Mouse (Mus musculus) monocyte, adult 2 months (primary cell): Measurements from ENCODE around the gene Kcnj6.
"Not testable (repeated sequence)": the region's sequence is repeated elsewhere in the genome, so short reads cannot be mapped to it uniquely, and the experiment has no call there.

Experiments used
- DNase-seq, 2 experiments: peaks; one replicate each; pipeline ENCODE4 v3.0.0; 2022; ENCODE audit warnings: low spot score in 2 of 2, low read depth in 1 of 2

Gene Kcnj6

DNA sequence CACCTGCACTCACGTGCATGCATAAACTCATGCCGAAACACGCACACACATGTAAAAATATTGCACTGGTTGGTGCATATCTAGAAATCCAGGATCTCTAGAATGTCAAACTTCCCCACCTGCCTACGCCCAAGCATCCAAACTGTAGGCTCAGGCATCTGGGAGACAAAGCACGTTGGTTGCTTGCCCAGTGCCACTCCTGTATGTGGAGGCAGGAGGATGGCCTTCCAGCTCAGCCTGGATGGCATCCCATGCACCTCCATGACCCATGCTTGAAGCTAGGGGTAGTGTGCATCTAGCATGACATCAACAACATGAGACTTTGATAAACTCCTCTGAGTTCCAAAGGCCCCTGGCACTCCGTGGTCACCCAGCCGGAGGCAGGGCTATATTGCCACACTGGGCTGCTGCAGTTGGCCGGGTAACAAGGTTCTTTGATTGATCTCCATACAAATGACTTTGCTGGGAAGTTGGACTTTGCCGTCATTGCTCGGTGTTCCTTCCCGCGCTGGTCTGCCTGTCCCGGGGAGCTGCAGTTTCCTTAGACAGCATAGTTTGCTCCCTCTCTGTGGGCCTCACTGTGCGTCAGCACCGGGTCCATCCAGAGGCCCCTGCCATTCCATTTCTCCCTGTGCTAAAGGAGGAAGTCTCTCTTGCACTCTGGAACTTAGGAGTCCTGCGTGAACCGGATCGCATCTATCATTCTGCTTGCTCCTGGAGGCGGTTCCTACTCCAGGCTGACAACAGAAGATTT lies 144.9 kb downstream of the Kcnj6 start:
- no peak for DNase-seq

DNA sequence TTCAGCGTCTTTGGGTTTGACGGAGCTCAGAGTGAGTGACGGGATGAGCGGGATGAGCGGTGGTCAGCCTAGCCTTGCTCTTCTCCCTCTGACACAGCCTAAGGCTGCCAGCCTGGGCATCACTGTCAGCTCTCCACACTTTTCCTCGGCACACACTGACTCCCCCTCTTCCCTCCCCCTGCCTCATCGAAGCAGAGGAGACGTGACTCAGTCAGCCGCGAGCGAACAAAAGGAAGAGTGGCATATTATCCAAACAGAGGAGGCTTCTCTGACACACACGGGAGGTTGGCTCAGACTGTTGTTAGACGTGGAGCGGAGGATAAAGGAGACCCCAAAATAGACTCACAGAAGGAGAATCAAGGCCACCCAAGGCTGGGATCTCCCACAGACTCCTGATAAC lies 147.1 kb downstream of the Kcnj6 start:
- no peak for DNase-seq

DNA sequence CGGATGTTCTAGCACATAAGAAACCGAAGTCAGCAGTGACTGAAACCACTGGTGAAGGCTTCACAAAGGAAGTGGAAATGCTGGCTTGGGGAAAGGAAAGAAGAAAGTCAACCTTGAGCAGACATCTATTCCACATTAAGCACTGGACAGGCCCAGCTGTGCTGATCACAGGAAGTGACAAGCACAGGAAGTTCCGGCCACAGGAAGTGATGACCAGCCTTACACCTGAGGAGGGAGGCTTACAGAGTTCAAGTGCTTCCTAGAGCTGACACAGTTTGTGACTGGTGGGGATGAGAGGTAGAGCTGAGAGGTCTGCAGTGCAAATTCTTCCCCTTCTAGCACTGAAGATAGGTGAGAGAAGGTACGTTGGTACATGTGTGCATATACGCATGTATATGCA lies 151.5 kb downstream of the Kcnj6 start:
- DNase-seq: no peak

DNA sequence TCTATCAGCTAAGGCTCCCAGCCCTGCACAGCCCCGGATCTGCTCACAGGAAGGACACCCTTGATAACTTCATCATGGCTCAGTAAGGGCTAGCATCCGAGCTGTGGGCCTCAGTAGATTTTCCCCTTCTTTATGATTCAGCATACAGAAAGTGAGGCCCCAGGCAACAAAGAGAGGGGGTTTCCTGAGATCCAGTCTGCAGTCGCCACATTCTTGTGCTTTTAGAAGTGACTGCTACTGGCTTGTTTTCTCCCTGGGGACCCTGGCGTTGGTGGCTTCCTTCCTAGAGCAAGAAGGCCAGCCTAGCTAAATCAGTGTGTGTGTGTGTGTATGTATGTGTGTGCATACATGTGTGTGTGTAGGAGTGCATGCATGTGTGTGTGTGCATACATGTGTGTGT lies 152.7 kb downstream of the Kcnj6 start:
- no peak for DNase-seq

DNA sequence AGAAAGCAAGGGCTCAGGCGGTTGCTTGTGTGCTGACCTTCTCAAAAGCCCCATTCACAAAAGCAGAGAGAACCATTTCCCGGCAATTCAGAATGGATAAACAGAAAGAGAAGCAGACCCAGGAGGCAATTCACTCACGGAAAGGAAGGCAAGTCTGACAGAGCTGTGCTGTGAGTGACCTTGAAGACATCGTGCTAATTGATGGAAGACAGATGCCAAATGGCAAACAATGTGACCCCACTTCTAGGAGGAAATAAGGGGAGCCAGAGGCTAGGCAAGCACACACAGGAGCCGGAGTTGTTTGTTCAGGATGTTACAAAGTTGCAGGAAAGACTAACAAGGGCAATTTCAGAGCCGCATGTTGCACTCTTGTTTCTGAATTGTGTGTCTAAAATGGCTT lies 158.1 kb downstream of the Kcnj6 start:
- DNase-seq: no peak

DNA sequence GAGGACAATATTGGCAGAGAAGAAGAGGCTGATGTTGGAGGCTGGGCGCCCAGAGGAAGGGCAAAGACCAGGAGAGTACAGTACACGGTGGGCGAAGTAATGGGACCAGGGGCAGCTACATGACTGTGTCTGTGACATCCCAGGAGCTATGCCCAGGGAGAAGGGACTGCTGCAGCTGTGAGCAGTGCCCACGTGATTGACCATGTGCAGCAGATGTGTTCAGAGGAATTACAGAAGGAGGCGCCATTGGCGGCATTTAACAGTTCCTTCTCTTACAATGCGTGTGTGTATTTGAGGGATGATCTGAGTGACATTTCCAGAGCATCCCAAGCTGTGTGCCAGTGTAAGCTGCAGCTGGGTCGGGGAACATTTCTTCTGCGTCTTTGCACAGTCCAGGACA lies 159.6 kb downstream of the Kcnj6 start:
- no peak for DNase-seq

DNA sequence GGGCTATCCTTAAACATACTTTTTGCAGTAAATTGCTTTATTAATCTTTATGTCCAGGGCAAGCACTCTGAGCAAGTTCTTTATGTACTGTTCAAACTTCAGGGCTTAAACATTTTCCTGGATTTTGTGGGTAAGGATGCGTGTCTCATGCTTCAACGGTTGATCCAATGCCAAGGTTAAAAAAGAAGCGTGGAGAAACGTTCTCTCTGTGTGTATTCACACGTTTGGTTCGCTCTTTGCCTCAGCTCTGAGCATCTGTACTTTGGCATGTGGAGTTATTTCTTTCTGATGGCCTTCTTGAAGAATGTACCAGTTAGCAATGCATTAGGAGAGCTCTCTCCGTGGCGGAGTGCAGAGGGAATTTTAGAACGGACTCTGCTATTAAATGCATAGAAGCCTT lies 163.0 kb downstream of the Kcnj6 start:
- DNase-seq: no peak

DNA sequence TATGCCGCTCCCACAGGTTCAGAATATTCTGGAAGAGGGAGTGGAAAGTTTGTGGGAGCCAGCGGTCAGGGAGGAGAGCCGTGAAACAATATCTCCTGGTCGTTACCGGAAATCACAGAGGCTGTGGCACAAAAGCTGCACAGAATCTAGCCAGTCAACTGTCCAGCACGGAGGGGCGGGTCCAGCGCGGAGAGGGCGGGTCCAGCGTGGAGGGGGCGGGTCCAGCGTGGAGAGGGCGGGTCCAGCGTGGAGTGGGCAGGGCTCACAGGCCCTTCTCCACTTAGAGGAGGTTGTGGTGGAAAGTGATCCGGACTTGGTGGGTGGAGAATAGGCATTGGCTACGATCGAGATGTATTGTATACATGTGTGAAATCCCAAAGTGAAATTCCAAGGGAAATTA lies 169.3 kb downstream of the Kcnj6 start:
- no peak for DNase-seq

DNA sequence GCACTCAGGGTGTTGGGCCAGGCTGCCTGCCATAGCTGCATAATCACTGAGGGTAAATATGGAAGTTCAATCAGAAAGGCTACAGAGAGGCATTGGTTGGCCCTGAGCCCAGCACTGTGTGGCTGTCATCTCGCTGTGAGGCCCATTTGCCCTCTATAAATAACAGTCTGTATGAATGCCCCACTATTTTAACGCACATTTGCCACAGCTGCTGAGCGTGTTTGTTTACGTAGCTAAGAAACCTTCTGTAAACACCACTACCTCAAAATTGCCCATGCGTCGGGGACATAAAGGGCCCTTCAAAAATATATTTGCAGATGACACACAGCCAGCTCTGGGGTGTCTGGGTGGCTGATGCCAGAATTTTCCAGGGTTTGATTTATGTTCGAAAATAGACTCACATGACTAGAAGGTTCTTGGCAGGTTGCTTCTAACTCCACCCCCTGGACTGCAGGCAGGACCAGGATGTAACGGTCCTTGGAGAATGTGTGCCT lies 170.4 kb downstream of the Kcnj6 start:
- no peak for DNase-seq

DNA sequence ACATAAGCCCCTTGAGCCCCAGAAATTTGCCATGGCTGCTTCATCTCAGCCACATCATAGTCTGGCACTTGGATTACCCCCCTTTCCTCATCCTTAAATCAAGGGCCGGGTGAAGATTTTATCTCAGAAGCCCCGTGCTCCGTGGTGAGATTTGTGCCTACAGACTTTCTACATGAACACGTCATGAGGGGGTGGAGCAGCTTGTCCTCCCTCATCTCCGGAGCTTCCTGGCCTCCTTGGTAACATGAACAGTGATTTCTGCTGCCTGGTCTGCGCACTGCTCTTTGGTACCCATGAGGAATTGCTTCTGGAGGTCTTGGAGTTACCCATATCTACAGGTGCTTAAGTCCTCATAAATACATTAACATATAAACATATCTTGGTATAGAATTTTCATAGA lies 172.2 kb downstream of the Kcnj6 start:
- DNase-seq: no peak

DNA sequence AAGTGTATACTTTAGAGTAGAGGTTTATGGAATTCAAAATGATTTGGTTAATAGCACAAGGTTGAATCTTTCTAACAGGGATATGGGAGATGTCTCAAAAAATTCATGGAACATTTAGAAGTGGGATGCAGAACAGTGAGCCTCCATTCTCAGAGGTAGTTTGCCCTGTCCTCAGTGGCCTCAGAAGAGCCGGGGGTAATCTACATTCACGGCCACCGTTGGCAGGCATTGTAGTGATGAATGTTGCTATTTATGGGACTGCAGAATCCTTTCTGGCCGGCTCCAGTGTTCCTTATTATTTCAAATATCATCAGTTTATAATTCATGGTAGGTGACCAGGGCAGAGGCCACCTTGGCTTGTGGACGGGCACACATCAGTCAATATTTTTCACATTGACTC lies 174.9 kb downstream of the Kcnj6 start:
- DNase-seq: no peak

DNA sequence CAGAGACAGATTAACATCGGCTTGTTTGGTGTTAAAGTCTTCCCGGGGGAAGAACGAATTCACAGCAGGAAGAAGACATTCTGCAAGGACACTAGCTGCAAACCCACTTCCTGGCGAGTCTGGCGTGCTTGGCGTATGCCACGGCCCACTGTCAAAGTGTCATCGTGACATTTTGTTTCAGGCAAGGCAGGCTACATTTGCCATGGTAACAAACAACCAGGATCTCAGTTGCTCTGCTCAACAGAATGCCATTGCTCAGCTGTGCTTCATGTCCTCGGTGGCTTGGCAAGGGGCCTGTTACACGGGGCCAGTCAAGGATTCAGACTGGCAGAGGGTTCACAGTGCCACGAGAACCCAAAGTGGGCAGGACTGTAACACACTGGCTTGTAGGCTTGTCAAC lies 175.9 kb downstream of the Kcnj6 start:
- no peak for DNase-seq

DNA sequence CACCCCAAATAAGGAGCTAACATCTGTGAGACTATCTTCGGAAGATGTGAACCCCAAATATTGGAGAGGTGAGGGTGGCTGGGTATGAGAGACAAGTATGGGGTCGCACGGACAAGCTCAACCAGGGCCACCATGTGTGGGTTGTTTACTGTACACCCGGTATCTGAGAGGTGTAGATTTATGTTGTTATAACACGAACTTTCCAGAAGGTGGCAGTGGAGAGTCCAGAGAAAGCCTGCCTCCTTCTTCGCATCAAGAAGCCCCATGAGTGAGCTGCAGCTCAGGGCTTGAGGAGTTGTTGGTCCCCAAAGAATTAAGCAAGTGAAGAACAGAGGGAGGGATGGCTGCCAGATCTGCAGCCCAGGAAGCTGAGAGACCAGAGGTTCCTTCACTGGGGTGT lies 181.1 kb downstream of the Kcnj6 start:
- no peak for DNase-seq

DNA sequence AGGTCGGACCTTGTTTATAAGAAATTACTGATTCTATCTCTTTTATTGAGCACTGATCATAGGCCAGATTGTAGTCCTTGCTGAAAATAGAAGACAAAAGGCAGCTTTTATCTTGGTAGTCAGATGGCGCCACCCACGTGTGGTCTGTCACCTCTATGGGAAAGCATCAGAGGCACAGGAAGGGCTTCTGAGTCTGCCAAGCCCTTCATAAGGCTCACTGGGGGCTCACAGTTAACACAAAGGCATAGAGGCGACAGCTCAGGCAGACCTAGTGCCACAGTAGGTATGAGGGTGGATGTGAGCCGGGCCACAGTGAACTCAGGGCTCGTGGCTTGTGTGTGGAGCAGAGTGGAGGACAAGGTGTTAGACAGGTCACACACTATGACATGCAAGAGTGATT lies 181.6 kb downstream of the Kcnj6 start:
- no peak for DNase-seq

DNA sequence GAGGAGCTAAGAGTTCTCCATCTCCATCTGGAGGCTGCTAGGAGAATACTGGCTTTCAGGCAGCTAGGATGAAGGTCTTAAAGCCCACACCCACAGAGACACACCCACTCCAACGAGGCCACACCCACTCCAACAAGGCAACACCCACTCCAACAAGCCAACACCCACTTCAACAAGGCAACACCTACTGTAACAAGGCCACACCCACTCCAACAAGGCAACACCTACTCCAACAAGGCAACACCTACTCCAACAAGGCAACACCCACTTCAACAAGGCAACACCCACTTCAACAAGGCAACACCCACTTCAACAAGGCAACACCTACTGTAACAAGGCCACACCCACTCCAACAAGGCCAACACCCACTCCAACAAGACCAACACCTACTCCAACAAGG lies 188.2 kb downstream of the Kcnj6 start:
- DNase-seq: not testable (repeated sequence)

DNA sequence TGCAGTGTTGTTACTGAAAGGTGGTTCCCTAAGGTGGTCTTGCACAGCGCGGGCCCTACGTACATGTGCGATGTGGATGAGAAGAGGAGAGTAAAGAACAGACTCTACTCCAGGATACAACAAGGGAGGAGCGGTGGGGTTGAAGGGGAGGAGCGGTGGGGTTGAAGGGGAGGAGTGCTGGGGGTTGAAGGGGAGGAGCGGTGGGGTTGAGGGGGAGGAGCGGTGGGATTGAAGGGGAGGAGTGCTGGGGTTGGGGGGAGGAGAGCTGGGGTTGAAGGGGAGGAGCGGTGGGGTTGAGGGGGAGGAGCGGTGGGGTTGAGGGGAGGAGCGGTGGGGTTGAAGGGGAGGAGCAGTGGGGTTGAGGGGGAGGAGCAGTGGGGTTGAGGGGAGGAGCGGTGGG lies 199.3 kb downstream of the Kcnj6 start:
- DNase-seq: no peak

DNA sequence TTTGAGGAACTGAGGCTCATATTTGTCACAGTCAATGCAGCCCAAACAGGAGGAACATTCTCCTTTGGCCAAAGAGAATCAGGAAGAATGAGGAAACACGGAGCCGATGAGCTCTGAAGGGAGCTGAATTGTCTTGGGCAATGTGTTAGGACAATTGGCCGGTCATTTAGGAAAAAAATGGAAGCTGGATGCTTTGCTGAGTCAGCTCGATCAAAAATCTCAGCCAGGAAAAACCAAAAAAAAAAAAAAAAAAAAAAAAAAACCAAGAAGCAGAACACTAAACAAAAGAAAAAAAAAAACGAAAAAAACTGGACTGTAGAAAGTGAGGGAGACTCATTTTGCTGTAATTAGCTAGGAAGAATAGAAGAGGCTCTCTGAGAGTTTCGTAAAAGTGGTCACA lies 200.1 kb downstream of the Kcnj6 start:
- DNase-seq: no peak

DNA sequence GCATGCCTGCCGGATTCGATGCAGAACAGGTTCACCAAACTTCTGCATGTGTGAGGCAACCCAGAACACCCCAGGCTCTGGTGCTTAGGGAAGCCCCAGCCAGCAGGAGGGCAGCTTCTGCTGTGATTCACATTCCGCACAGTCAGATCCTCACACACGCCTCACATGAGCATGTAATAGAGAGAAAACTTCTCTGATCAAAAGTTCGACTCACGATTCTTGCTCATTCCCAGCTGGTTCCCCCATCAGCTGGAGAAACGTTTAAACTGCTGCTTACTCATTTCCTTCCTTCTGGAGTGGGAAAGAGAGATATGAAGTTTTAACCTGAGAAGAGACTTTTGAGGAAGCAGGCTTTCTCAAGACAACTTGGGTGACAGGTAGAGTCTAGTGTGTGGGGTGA lies 204.5 kb downstream of the Kcnj6 start:
- DNase-seq: no peak

DNA sequence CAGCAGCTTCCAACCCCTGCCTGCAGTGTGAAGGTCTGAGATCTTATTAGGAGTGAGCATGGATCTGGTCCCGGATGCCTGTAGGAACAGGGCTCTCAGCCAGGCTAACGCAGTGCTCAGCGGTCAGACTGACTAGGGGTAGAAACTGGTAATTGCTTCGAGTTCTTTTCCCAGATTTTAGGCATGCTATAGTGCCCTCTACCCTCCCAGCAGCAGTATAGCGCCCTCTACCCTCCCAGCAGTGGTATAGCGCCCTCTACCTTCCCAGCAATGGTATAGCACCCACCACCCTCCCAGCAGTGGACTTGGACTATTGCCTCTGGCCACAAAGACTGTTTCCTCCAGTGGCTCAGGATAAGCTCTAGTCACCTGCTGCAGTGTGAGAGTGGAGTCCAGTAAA lies 207.5 kb downstream of the Kcnj6 start:
- no peak for DNase-seq

DNA sequence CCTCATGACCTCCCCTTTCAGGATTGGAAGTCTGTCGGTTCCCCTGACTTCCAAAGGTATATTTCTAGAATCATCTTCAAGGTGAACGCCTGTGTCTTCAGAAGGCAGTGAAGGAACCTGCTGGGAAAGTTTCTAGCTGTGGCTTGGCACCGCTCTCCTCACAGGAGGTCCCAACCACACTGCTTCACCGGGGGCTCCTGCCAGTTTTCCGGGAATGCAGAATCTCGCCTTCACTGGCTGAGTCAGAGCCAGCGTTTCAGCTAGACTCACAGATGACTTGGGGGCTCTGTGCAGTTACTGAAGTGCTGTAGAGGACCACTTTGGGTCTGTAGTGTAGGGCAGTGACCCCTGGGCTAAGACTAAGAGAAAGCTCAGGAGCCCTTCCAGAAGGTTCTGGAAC lies 208.8 kb downstream of the Kcnj6 start:
- no peak for DNase-seq

DNA sequence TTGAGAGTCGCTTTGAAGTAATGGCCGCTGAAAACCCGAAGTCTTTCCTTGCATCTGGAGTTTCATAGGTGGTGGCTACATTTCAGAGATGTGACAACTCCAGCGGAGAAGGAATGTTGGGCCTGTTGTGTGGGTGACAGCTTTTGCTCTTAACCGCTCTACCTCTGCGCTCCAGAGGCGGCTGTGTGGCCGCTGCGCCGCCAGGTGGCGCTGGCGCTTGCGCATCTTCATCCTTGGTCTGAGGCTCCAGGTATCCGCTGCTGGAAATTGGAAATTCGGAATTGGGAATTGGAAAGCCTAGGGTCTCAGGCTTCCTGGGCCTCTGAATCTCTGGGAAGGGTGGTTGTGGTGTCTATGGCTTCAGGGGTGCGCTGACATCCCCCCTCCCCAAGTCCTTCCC lies 209.3 kb downstream of the Kcnj6 start:
- DNase-seq: no peak

DNA sequence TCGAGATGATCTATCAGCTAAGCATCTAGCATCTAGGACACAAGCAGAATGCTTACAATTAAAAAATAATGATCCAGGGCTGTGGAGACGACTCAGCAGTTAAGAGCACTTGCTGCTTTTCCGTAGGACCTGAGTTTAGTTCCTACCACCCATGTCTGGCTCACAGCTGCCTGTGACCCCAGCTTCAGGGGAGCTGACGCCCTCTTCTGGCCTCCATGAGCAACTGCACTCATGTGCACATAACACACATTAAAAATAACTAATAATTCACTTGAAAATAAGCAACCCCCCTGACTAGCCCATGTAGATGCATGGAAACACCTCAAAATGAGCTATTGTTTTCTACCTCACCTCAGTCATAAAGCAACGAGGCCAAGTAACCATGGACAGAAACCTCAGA lies 211.6 kb downstream of the Kcnj6 start:
- DNase-seq: no peak

DNA sequence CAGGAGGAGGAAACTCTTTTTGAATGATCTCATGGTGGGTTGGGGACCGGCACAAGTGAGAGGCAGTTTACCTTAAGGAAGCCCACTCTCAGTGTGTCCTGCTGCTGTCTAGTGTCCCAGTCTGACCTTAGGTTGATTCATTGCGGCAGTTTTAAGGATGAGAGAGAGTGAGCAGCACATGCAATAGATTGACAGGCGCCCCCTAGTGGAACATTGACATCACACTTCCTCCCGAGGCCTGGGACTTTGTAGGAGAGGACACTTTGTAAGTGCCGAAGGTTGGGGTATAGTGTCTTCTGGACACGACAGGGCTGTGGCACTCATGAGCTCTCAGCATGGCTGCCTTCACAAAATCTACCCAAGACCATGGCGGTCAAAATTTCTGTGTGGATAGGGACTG lies 213.8 kb downstream of the Kcnj6 start:
- no peak for DNase-seq
